Mouse (Mus musculus) MEL (cell line): ENCODE data around the gene Gm37240. TPM values are rescaled to one million over a fixed set of nuclear protein-coding genes. Genes with fewer than 3 reads are reported as not detected.

Experiments
- DNase-seq: peaks from one replicate; pipeline ENCODE4 v3.0.0; 2011; ENCODE audit warnings: low read depth, low spot score
- H3K27ac ChIP-seq: 2 replicates; pipeline ENCODE4 v1.5.1; 2012; ENCODE audit warnings: low read depth, mild to moderate bottlenecking, control low read depth, low read length, moderate library complexity; ENCODE audit not compliant: control insufficient read depth
- H3K27me3 ChIP-seq, 2 experiments: fragments of 150-350 bp in 1 of 2; sonication (generic) in 1 of 2; 2 replicates each; pipeline ENCODE4 v1.6.1; 2012; ENCODE audit warnings: low read length in 2 of 2, mild to moderate bottlenecking in 2 of 2, improper control_type of control experiment in 1 of 2, moderate library complexity in 1 of 2; ENCODE audit not compliant: insufficient read depth in 2 of 2, control insufficient read depth in 1 of 2
- H3K36me3 ChIP-seq, 2 experiments: 2 replicates each; pipeline ENCODE4 v1.6.1; 2012 to 2014; ENCODE audit warnings: low read length in 2 of 2, improper control_type of control experiment in 1 of 2, inconsistent platforms in 1 of 2, mild to moderate bottlenecking in 1 of 2; ENCODE audit not compliant: insufficient read depth in 2 of 2, control insufficient read depth in 1 of 2
- H3K4me1 ChIP-seq, 2 experiments: fragments of 150-350 bp in 1 of 2; sonication (generic) in 1 of 2; 2 replicates each; pipeline ENCODE4 v1.6.1; 2012; ENCODE audit warnings: low read length in 2 of 2, improper control_type of control experiment in 1 of 2, mild to moderate bottlenecking in 1 of 2; ENCODE audit not compliant: insufficient read depth in 2 of 2, control insufficient read depth in 1 of 2
- H3K4me3 ChIP-seq, 2 experiments: fragments of 150-350 bp in 1 of 2; sonication (generic) in 1 of 2; 2 replicates each; pipeline ENCODE4 v1.5.1; 2012; ENCODE audit warnings: low read depth in 2 of 2, low read length in 2 of 2, mild to moderate bottlenecking in 2 of 2, moderate library complexity in 2 of 2, control low read depth in 1 of 2, improper control_type of control experiment in 1 of 2; ENCODE audit not compliant: control insufficient read depth in 1 of 2, insufficient read depth in 1 of 2
- H3K79me2 ChIP-seq: 2 replicates; pipeline ENCODE4 v1.6.1; 2012; ENCODE audit warnings: mild to moderate bottlenecking, low read length, moderate library complexity; ENCODE audit not compliant: control insufficient read depth, poor library complexity, insufficient read depth
- H3K9ac ChIP-seq: 2 replicates; pipeline ENCODE4 v1.6.1; 2012; ENCODE audit warnings: low read depth, mild to moderate bottlenecking, control low read depth, low read length, moderate library complexity; ENCODE audit not compliant: control insufficient read depth, poor library complexity, severe bottlenecking
- H3K9me3 ChIP-seq: fragments of 150-350 bp; sonication (generic); replicated peaks from 2 replicates; pipeline ENCODE4 v1.6.1; 2012; ENCODE audit warnings: mild to moderate bottlenecking, low read length, improper control_type of control experiment, moderate library complexity; ENCODE audit not compliant: insufficient read depth
- E2F4 ChIP-seq: IDR thresholded peaks from 2 replicates; pipeline ENCODE4 v1.6.1; 2011; ENCODE audit warnings: low read depth, low read length, improper control_type of control experiment, borderline replicate concordance
- GABPA ChIP-seq: IDR thresholded peaks from 2 replicates; pipeline ENCODE4 v1.6.1; 2012; ENCODE audit warnings: low read depth, mild to moderate bottlenecking, inconsistent platforms, low read length, improper control_type of control experiment, moderate library complexity
- RAD21 ChIP-seq: IDR thresholded peaks from 2 replicates; pipeline ENCODE4 v1.6.1; 2011; ENCODE audit warnings: mild to moderate bottlenecking, low read depth, low read length, improper control_type of control experiment
- ZNF384 ChIP-seq: IDR thresholded peaks from 2 replicates; pipeline ENCODE4 v1.6.1; 2012; ENCODE audit warnings: low read depth, mild to moderate bottlenecking, inconsistent platforms, low read length, improper control_type of control experiment
- polyA plus RNA-seq, 2 experiments: library from polyadenylated mRNA; stranded (reverse) in 1 of 2; unstranded in 1 of 2; fragments of >175 nt in 1 of 2; fragments of >200 nt in 1 of 2; gene quantifications; 2 replicates each; pipeline versions ENCODE4 v1.2.1 to v1.2.4; 2012; ENCODE audit warnings: low replicate concordance in 2 of 2, low read depth in 1 of 2; ENCODE audit not compliant: insufficient read length in 2 of 2, insufficient read depth in 1 of 2, missing spikeins in 1 of 2
- total RNA-seq: library from RNA; depleted of rRNA; stranded (reverse); fragments of 300-350 nt; gene quantifications from 2 replicates; pipeline ENCODE4 v1.2.3, GENCODE M21; 2012; rRNA removed

The Gm37240 gene
- total and polyA plus RNA-seq, 3 experiments = 0.04 TPM; not detected in 2

DNA sequence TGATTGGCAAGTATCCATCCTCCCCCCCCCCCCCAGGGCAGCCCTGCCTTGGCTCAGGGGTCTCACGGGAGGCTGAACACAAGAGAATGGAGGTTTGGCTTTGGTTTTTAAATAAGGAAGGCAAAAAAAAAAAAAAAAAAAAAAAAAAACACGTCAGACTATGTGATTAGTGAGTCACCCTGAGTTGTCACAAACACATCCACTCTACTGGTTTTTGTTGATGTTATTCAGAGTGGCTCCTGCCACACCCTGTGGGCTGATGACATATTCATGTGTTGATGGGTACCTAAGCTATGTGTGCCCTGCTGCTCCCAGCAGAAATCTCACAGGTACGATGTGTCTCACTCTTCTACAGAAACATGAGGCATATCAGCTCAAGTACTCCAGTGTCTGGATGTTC, 1436.7 kb downstream of the Gm37240 start:
- Histone ChIP-seq H3K36me3 (peaks cover 0 to 6% of the 10 kb centered on the region in 2 experiments; a peak in 2 of 4 replicates), H3K27me3 (no peaks in the 10 kb centered on the region), H3K9me3 (no peaks in the 10 kb centered on the region), H3K4me3 (no peak overlapping the region), H3K9ac (no peak overlapping the region), H3K4me1 (peaks cover 2 to 13% of the 10 kb centered on the region in 2 experiments; a peak in 3 of 4 replicates), H3K27ac (no peak overlapping the region), H3K79me2 (no peaks in the 10 kb centered on the region)
- no peak for DNase-seq
- TF ChIP-seq ZNF384 = peak; percentile 81
- TF ChIP-seq E2F4 = no peak

DNA sequence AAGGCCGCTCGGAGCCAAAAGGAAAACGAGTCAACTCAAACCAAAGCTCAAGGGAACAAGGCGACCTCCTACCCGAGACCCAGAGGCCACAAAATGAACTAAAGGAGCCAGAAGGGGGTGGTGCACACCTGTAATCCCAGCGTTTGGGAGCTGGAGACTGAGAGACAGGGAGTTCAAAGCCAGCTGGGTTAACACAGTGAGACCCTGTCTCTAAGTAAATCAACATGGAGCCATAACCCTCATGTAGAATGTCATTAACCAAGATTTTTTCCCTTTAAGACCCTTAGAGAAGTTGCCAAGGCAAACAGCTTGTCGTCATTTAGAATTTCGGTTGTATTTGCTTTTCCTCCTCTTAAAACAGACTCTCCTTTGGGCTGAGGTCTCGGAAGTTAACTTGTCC, 1438.3 kb downstream of the Gm37240 start:
- no peaks in the 10 kb centered on the region for H3K9me3 ChIP-seq
- no peak for DNase-seq
- no peak for TF ChIP-seq GABPA
- no peaks in the 10 kb centered on the region for H3K79me2 ChIP-seq
- no peak overlapping the region for H3K4me3 ChIP-seq
- no peak overlapping the region for H3K9ac ChIP-seq
- 0 out of 4 replicates have a peak, but pooled peaks cover 0 to 2% of the 10 kb centered on the region in 2 experiments for H3K36me3 ChIP-seq
- no peak overlapping the region for H3K27ac ChIP-seq
- no peaks in the 10 kb centered on the region for H3K27me3 ChIP-seq
- 0 out of 4 replicates have a peak, but pooled peaks cover 0 to 4% of the 10 kb centered on the region in 2 experiments for H3K4me1 ChIP-seq

GRCm38 (mm10) chr3:84447803-84448202, 1439.5 kb downstream of the Gm37240 start:
- TF ChIP-seq RAD21 = no peak
- H3K4me1 ChIP-seq = no peaks in the 10 kb centered on the region
- H3K9ac ChIP-seq = no peak overlapping the region
- H3K4me3 ChIP-seq = no peak overlapping the region
- no peaks in the 10 kb centered on the region for H3K79me2 ChIP-seq
- no peak overlapping the region for H3K27ac ChIP-seq
- H3K9me3 ChIP-seq = no peaks in the 10 kb centered on the region
- no peaks in the 10 kb centered on the region for H3K27me3 ChIP-seq
- no peak for DNase-seq
- H3K36me3 ChIP-seq = 0 out of 4 replicates have a peak, but pooled peaks cover 0 to 2% of the 10 kb centered on the region in 2 experiments

Other genes with a start within 250 kb of the Gm37240 start
- not detected in 2 replicates for gene Fam160a1, start 70.2 kb downstream of the Gm37240 start, total RNA-seq
- gene Fam160a1, start 70.2 kb downstream of the Gm37240 start, polyA plus RNA-seq = not detected
- gene Glt28d2, start within 50 bp of the Gm37240 start, total RNA-seq = not detected in 2 replicates
- not detected for gene Glt28d2, start within 50 bp of the Gm37240 start, polyA plus RNA-seq
- 2.2 and 4.0 TPM in 2 replicates for gene Sh3d19, start 83.6 kb upstream of the Gm37240 start, total RNA-seq
- gene Sh3d19, start 83.6 kb upstream of the Gm37240 start, polyA plus RNA-seq = 1 to 10 TPM in 1 of 2 experiments, not detected in 1; 4.8 TPM
- not detected in 2 replicates for gene Prss48, start 115.0 kb upstream of the Gm37240 start, total RNA-seq
- gene Prss48, start 115.0 kb upstream of the Gm37240 start, polyA plus RNA-seq = not detected